Mouse (Mus musculus): ENCODE results near the gene Nob1. TPM values are rescaled to one million over a fixed set of nuclear protein-coding genes. Genes with fewer than 3 reads are reported as not detected.

The Nob1 gene
- polyA plus RNA-seq, 1 experiment, result 11.7 TPM

DNA sequence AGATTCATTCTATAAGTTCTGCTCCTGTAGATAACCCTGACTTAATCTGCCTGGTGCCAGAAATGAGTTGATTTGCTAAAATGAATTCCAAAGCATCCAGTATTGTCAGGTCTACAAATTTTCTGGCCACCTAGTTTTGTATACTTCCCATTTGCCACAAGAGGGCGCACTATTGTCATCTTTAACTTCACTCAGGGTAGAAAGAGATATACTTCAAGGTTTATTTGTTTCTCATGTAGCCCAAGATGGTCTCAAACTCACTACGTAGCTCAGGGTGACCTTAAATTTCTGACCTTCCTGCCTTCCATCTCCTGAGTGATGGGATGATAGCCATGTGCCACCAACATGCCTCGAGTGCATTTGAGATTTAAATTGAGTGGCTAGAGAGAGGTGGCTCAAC lies 38.2 kb downstream of the Nob1 start:
- WGBS, result 27% methylated on average over 3 of the region's 3 CpGs
- TF ChIP-seq CTCF (IDR thresholded peaks at IDR 0.05; ENCODE audit: extremely low read depth, insufficient read length, insufficient replicate concordance, low read depth, low read length) (no peak), POLR2A (IDR thresholded peaks at IDR 0.05; ENCODE audit: low read depth, low read length) (no peak)

DNA sequence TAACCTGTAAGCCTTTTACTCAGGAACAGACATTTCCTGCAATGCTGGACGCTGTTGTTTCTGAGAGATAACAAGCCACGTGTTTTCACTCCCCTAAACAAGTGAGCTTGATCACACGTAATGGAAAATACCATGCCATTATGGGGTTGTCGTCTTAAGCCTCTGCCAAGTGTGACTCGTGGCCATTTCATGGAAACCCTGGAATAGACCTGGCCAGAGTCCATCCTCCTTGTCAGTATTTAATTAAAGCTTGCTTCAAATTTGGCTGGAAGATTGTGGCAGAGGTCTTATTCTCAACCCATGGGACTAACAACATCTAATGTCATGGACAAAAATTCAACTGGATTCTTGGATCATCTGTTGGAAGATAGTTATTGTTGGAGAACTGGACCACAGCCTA lies 38.7 kb downstream of the Nob1 start:
- Histone ChIP-seq H3K27me3 (ENCODE audit: control insufficient read depth, insufficient read depth, low read length) (no peaks in the 10 kb centered on the region), H3K4me1 (ENCODE audit: control insufficient read depth, insufficient read depth, insufficient read length, low read length) (peaks cover 13% of the 10 kb centered on the region), H3K4me3 (ENCODE audit: low read depth, low read length) (no peak overlapping the region), H3K27ac (ENCODE audit: insufficient read depth, low read depth, low read length) (no peak overlapping the region), H3K36me3 (ENCODE audit: control insufficient read depth, insufficient read depth, low read length) (no peaks in the 10 kb centered on the region)
- 43% methylated on average over 5 of the region's 5 CpGs for WGBS
- TF ChIP-seq POLR2A (IDR thresholded peaks at IDR 0.05; ENCODE audit: low read depth, low read length), result no peak
- no peak for TF ChIP-seq CTCF (IDR thresholded peaks at IDR 0.05; ENCODE audit: extremely low read depth, insufficient read length, insufficient replicate concordance, low read depth, low read length)

More for the DNA sequence above, 38.2 kb downstream of the Nob1 start:
- Histone ChIP-seq H3K36me3 (ENCODE audit: control insufficient read depth, insufficient read depth, low read length) (no peaks in the 10 kb centered on the region), H3K4me3 (ENCODE audit: low read depth, low read length) (no peak overlapping the region), H3K4me1 (ENCODE audit: control insufficient read depth, insufficient read depth, insufficient read length, low read length) (peaks cover 13% of the 10 kb centered on the region), H3K27ac (ENCODE audit: insufficient read depth, low read depth, low read length) (no peak overlapping the region), H3K27me3 (ENCODE audit: control insufficient read depth, insufficient read depth, low read length) (no peaks in the 10 kb centered on the region)

DNA sequence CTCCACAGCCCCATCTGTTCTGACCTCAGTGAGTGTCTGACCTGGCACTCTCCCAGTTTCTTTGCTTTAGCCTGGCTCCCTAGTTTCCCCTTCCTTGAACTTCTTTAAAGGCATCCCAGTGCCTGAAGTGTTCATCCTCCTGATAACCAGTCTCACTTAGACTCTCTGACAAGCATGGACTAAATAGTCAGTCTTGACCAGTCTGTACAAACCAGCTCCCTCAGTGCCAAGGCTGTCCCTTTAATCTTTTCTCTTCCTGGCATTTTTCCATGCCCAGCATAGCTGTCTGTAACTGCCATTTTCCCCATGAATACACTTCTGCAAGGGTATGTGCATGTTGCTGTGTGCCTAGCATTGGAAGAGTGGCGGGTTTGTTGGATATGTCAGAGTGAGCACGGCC lies 39.8 kb downstream of the Nob1 start:
- Histone ChIP-seq H3K27ac (ENCODE audit: insufficient read depth, low read depth, low read length) (no peak overlapping the region), H3K4me1 (ENCODE audit: control insufficient read depth, insufficient read depth, insufficient read length, low read length) (peaks cover 4% of the 10 kb centered on the region; the same call in 1 of the 2 replicates), H3K4me3 (ENCODE audit: low read depth, low read length) (no peak overlapping the region), H3K36me3 (ENCODE audit: control insufficient read depth, insufficient read depth, low read length) (no peaks in the 10 kb centered on the region), H3K27me3 (ENCODE audit: control insufficient read depth, insufficient read depth, low read length) (no peaks in the 10 kb centered on the region)
- WGBS, result 84% methylated on average over 2 of the region's 2 CpGs
- TF ChIP-seq POLR2A (IDR thresholded peaks at IDR 0.05; ENCODE audit: low read depth, low read length), result no peak
- no peak for TF ChIP-seq CTCF (IDR thresholded peaks at IDR 0.05; ENCODE audit: extremely low read depth, insufficient read length, insufficient replicate concordance, low read depth, low read length)

DNA sequence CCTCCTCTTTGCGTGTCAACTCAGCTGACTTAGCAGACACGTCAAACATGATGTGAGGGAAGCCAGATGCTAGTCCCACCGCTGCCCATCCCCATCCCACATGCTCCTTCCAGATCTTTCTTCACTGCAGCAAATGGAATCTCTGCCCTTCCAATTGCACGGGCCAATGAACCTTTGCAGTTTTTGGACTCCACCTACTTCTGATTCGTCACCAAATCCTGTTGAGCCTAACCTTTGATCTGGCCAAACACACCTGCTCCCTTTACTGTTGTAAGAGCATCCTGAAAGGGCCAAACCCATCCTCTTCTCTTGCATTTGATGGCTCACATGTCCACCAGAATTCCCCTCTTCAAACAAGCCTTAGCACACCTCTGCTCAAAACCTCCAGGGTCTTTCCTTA lies 40.2 kb downstream of the Nob1 start:
- 16% methylated on average over 5 of the region's 5 CpGs for WGBS
- Histone ChIP-seq H3K36me3 (ENCODE audit: control insufficient read depth, insufficient read depth, low read length) (no peaks in the 10 kb centered on the region), H3K4me3 (ENCODE audit: low read depth, low read length) (no peak overlapping the region), H3K27me3 (ENCODE audit: control insufficient read depth, insufficient read depth, low read length) (no peaks in the 10 kb centered on the region), H3K4me1 (ENCODE audit: control insufficient read depth, insufficient read depth, insufficient read length, low read length) (peaks cover under 1% of the 10 kb centered on the region; the same call in 1 of the 2 replicates), H3K27ac (ENCODE audit: insufficient read depth, low read depth, low read length) (no peak overlapping the region)
- no peak for TF ChIP-seq POLR2A (IDR thresholded peaks at IDR 0.05; ENCODE audit: low read depth, low read length)
- TF ChIP-seq CTCF (IDR thresholded peaks at IDR 0.05; ENCODE audit: extremely low read depth, insufficient read length, insufficient replicate concordance, low read depth, low read length), result no peak

DNA sequence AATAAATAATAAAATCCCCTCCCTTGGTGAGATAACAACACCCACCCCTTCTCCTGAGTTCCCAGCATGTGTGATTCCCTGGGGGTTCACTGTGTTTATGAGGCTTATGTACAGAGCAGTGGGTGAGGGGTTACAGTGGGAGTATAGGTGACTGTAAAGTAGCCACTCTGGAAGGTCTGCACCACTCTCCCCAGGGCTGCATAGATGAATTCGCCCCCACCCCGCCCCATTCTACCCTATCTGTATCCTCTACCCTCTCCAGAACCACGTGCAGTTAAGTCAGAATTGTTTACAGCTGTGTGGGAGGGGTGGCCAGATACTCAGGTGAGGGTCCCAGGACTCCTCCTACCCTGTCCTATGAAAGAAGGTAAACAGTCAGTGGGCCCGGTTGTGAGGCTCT lies 42.0 kb downstream of the Nob1 start:
- TF ChIP-seq POLR2A (IDR thresholded peaks at IDR 0.05; ENCODE audit: low read depth, low read length) (no peak), CTCF (IDR thresholded peaks at IDR 0.05; ENCODE audit: extremely low read depth, insufficient read length, insufficient replicate concordance, low read depth, low read length) (no peak)
- H3K27ac ChIP-seq (ENCODE audit: insufficient read depth, low read depth, low read length), result no peak overlapping the region

DNA sequence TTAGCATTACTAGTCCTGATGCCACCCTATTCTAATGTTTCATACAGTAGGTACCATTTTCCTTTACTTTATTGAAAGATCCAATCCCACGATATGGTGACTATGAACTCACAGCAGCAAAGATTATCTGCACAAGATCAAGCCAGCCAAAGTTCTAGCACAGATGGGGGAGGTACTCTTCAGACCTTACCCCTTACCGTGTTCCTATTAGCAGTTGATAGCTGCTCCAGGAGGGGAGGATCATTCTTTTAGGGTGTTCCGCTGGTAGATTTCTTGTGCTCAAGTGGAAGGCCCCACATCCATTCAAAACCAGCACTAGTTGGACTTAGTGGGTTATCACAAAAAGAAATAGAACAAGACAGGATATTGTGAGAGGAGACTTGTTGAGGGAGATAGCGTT lies 43.2 kb downstream of the Nob1 start:
- no peak overlapping the region for H3K27ac ChIP-seq (ENCODE audit: insufficient read depth, low read depth, low read length)
- TF ChIP-seq POLR2A (IDR thresholded peaks at IDR 0.05; ENCODE audit: low read depth, low read length) (no peak), CTCF (IDR thresholded peaks at IDR 0.05; ENCODE audit: extremely low read depth, insufficient read length, insufficient replicate concordance, low read depth, low read length) (no peak)
- H3K36me3 ChIP-seq (ENCODE audit: control insufficient read depth, insufficient read depth, low read length), result peaks cover 10% of the 10 kb centered on the region
- no peaks in the 10 kb centered on the region for H3K27me3 ChIP-seq (ENCODE audit: control insufficient read depth, insufficient read depth, low read length)
- WGBS, result 93% methylated on average over 4 of the region's 4 CpGs
- no peaks in the 10 kb centered on the region for H3K4me1 ChIP-seq (ENCODE audit: control insufficient read depth, insufficient read depth, insufficient read length, low read length)
- no peak overlapping the region for H3K4me3 ChIP-seq (ENCODE audit: low read depth, low read length)

More for the DNA sequence above, 42.0 kb downstream of the Nob1 start:
- Histone ChIP-seq H3K4me3 (ENCODE audit: low read depth, low read length) (no peak overlapping the region), H3K27me3 (ENCODE audit: control insufficient read depth, insufficient read depth, low read length) (no peaks in the 10 kb centered on the region), H3K4me1 (ENCODE audit: control insufficient read depth, insufficient read depth, insufficient read length, low read length) (no peaks in the 10 kb centered on the region), H3K36me3 (ENCODE audit: control insufficient read depth, insufficient read depth, low read length) (peaks cover 7% of the 10 kb centered on the region)
- WGBS, result 71% methylated on average over 4 of the region's 4 CpGs

DNA sequence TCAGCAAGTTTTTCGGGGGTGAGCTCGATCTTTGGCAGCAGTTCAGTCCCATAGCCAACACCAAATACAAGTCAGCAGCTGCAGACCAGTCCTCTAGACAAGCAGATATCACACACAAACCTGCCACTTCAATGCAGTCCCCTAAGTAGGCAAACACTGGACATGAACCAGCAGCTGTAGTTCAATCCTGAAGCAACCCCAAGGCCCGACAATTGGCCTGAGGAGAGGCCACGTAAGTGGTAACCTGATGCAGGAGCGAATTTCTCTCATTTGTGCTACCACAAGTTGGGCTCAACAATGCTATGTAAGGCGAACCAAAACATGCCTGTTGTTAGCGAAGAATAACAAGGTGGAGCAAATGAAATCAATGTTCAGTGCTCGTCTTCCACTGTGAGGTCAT lies 44.1 kb downstream of the Nob1 start:
- peaks cover 12% of the 10 kb centered on the region for H3K36me3 ChIP-seq (ENCODE audit: control insufficient read depth, insufficient read depth, low read length)
- no peak overlapping the region for H3K27ac ChIP-seq (ENCODE audit: insufficient read depth, low read depth, low read length)
- H3K27me3 ChIP-seq (ENCODE audit: control insufficient read depth, insufficient read depth, low read length), result no peaks in the 10 kb centered on the region
- H3K4me1 ChIP-seq (ENCODE audit: control insufficient read depth, insufficient read depth, insufficient read length, low read length), result no peaks in the 10 kb centered on the region
- TF ChIP-seq POLR2A (IDR thresholded peaks at IDR 0.05; ENCODE audit: low read depth, low read length), result no peak
- no peak for TF ChIP-seq CTCF (IDR thresholded peaks at IDR 0.05; ENCODE audit: extremely low read depth, insufficient read length, insufficient replicate concordance, low read depth, low read length)
- 88% methylated on average over 8 of the region's 8 CpGs for WGBS
- H3K4me3 ChIP-seq (ENCODE audit: low read depth, low read length), result no peak overlapping the region

DNA sequence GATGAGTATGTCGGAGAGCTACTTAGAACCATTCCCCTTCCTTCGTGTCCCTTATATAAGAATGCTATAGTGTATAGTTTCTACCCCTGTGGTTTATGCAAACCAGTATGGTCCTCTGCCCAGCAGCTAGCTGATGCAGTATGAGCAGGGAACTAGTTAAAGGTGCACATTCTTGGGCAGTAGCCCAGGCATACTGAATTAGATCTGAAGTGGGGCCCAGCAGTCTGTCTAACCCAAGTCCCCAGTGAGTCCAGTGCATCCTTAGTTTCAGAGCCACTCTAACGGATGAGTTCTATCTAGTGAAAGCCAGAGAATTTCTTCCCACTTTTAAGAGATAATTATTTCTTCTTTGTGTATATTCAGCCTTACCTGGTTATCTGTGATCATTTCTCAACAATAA lies 47.5 kb downstream of the Nob1 start:
- H3K27ac ChIP-seq (ENCODE audit: insufficient read depth, low read depth, low read length), result no peak overlapping the region
- H3K27me3 ChIP-seq (ENCODE audit: control insufficient read depth, insufficient read depth, low read length), result no peaks in the 10 kb centered on the region
- TF ChIP-seq CTCF (IDR thresholded peaks at IDR 0.05; ENCODE audit: extremely low read depth, insufficient read length, insufficient replicate concordance, low read depth, low read length) (no peak), POLR2A (IDR thresholded peaks at IDR 0.05; ENCODE audit: low read depth, low read length) (no peak)
- H3K4me1 ChIP-seq (ENCODE audit: control insufficient read depth, insufficient read depth, insufficient read length, low read length), result no peaks in the 10 kb centered on the region
- H3K4me3 ChIP-seq (ENCODE audit: low read depth, low read length), result no peak overlapping the region
- WGBS, result 92% methylated on average over 3 of the region's 3 CpGs
- H3K36me3 ChIP-seq (ENCODE audit: control insufficient read depth, insufficient read depth, low read length), result peaks cover 24% of the 10 kb centered on the region
